Mouse (Mus musculus): ENCODE results near the gene Psmd12.

Psmd12 gene

DNA sequence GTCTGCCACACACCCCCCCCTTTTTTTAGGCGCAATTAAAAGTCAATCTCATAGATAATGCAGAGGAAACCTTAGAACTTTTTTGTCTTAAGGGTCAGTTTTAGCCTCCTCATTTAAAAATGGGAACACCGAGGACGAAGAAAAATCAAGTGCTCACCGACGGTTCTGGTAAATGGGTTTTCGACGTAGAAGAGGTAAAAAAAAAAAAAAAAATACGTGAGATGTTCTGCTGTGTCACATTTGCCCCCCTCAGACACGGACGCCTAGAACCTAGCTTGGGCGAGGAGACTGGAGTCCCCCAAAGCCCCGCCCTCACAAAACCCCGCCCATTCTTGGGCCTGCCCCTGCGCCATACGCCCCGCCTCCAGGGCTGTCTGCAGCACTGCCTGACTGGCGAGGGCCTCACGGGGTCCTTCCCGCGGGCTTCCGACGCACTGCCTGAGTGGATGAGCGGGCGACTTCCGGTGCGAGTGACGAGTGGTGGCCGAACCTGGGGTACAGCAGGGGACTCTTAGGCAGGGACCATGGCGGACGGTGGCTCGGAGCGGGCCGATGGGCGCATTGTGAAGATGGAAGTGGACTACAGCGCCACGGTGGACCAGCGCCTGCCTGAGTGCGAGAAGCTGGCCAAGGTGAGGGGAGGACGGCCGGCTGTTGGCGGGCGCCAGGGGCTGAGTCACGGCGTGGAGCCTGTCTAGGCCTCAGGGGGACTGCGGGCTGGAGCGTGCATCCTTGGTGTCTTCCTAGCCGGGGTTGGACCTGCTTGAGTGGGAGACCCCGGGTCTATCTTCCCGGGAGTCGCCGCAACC is at the start of gene Psmd12:
Gene Psmd12, plus strand, starts transcription at position 432 of the 809 bp plus-strand sequence.
- DNase-seq: peak; percentile 94

GRCm38 (mm10) chr11:107431197-107431965 is 47.9 kb upstream of the Psmd12 start:
- peak; percentile 80 for DNase-seq

- no peak for DNase-seq
These were observed 43.4 kb upstream of the Psmd12 start for GRCm38 (mm10) chr11:107435776-107436449.

GRCm38 (mm10) chr11:107437723-107438122 is 41.6 kb upstream of the Psmd12 start:
- DNase-seq: peak; percentile 32

DNA sequence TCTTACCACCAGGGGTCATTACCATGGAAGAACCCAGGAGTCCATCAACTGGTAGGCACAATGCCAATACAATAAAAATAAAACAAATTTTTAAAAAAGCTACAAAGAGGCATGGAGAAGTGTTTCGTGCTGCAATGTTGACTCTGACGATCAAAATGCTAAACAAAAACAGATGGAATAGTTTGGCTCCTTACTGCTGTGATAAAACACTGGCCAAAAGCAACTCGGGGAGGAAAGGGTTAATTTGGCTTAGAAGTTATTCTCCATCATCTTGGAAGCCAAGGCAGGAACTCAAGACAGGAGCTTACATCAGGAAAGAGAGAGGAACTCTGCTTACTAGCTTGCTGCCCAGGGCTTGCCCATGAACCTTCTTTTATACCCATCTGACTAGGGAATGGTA is 41.1 kb upstream of the Psmd12 start:
- DNase-seq: no peak

GRCm38 (mm10) chr11:107441050-107441449 is 38.2 kb upstream of the Psmd12 start:
- DNase-seq: peak; percentile 31

- no peak for DNase-seq
These were observed 35.9 kb upstream of the Psmd12 start for GRCm38 (mm10) chr11:107443121-107444095.

DNA sequence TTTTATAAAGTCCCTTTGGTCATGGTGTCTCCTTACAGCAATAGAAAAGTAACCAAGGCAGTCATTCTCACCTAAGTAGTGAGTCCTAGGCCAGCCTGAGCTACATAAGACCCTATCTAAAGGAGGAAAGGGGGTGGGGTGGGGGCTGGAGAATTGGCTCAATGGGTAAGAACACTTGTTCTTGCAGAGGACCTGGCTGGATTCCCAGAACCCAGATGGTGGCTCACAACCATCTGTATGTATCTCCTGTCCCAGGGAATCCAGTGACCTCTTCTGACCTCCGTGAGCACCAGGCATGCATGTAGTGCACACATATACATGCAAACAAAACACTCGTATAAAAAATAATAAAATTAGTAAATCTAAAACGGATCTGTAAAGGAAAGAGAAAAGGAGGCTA is 33.6 kb upstream of the Psmd12 start:
- no peak for DNase-seq

DNA sequence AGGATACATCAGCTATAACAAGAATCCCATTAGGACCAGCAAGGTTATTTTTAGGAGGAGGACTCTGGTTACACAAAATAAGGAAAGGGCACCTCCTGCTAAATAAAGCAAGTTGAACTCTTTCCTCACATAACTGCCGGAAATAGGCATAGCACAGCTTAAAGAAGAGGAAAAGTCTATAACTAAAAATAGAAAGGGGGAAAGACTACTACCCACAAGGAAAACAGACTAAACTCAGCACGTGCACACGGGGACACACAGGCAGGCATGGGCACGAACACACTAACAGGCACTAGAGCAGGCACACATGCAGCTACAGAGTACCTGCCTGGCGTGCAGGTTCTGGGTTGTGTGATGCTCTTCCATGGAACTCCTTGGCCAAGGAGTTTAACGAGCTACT is 32.6 kb upstream of the Psmd12 start:
- no peak for DNase-seq

GRCm38 (mm10) chr11:107447349-107447748 is 31.9 kb upstream of the Psmd12 start:
- no peak for DNase-seq

DNA sequence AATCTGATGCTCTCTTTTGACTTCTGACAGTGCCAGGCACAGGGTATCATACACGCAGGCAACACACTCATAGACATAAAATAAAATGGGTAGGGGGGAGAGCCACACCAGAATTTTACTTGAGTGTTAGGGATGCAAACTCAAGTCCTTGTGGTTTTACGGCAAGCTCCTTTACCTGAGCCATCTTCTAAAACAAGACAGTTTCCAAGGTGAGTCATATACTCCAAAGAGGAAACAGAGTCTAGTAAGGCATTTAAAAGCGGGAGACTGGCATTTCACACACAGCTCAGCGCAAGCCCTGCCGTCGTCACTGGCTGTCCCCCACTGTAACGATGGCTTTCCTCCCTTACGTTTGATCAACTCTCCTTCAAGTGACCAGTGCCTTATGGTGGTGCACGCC is 31.4 kb upstream of the Psmd12 start:
- DNase-seq: no peak

DNA sequence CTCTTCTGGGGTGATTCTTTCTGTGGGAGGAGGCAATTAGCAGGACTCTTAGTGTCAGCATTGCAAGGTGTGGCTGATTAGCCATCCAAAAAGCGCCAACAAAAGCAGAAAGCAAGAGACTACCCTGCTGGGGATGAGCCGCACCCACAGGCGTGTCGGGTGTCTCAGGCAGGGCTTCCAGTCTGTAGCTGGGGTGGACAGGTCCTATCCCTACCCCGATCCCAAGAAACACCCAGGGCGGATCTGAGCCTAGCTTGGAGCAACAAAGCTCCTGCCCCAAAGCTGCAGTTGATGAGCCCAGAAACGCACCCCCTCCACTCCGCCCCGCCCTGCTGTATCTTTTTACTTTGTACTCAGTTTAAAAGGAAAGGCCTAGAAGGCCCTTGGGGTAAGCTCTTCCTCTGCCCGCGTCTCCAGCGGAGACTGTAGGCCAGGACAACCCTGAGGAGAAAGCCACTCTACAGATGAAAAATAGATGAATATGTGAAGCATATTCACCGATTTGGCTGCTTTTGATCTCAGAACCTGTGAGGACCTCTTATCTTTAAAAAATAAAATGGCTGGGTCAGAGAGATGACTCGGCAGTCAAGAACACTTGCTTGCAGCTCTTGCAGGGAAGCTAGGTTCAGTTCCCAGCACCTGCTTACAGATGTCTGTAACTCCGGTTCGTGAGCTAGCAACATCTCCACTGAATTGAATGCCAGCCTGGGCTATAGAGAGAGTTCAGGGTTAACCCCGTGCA is 29.9 kb upstream of the Psmd12 start:
- no peak for DNase-seq

DNA sequence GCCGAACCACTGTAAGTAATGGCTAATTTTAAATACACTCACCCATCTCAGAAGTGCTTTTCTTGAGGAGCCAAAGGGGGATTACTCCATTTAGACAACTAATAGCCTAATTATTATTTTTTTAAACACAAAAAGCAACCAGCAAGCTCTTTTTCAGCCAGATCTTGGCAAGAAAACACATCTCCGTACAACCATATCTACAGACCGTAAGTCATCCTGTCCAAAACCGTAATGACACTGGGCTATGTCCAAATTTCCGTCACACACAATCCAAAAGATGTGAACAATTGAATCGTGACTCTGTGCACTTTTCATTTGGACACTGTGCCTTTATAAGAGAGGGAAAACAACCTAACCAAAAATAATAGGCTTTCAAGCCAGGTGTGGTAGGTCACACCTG is 29.2 kb upstream of the Psmd12 start:
- DNase-seq: peak; percentile 56

DNA sequence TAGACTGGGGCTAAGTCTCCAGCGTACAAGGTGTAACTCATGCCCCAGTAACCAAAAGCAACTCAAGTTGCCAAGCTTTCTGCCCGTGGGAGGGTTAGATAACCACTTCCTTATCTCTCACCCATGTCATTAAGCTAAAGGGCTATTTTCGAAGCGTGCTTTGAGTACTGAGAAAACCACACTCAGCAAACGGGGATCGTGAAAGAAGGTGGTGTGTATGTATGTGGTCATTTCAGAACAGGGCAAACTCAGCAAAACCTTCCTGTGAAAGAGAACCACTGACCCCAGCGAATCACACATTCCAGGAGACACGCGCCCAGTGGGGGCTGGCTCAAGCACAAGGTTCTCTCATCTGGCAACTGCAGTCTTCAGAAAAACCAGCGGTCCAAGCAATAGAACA is 28.2 kb upstream of the Psmd12 start:
- DNase-seq: peak; percentile 89

- DNase-seq: no peak
These were observed 27.2 kb upstream of the Psmd12 start for GRCm38 (mm10) chr11:107452053-107452452.

DNA sequence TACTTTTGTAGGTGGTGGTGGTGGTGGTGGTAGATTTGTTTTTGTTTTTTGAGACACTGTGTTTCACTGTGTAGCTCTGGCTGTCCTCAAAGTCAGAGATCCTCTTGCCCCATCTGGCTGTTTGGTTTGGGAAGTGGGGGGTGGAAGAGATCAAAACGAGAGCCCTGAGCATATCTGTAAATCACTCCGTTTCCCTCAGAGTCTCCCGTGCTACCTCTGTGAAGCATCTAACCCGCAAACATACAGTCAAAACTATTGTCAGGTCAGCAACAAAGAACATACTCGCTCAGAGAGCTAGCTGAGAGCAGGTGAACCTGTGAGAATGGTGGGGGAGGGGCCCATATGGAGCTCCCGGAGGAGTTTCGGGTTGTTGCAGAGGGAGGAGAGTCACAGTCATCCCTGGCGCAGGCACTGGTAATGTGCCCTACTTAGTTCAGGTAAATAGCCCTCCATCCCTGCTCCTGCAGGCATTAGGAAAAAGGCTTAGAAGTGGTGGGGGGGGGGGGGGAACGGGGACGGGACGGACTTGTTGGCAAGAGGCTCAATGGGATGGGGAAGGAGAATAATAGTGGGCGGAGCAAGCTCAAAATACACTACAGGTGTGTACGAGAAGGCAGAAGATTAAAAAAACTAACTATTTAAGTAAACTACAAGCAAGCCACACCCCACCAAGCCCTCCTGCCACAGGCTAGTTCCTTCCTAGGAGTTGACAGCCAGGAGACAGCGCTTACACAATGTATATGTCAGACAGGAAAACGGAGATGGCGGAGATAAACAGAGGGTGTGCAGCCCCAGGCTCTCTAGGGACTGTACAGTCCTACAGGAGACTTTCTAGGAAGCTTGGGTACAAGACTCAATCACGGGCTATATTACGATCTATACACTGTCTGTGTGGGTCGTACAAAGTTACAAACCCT is 24.5 kb upstream of the Psmd12 start:
- DNase-seq: no peak

GRCm38 (mm10) chr11:107457282-107457681 is 22.0 kb upstream of the Psmd12 start:
- no peak for DNase-seq

- DNase-seq: no peak
These were observed 21.0 kb upstream of the Psmd12 start for GRCm38 (mm10) chr11:107458286-107458685.

- no peak for DNase-seq
These were observed 20.3 kb upstream of the Psmd12 start for GRCm38 (mm10) chr11:107458986-107459385.

GRCm38 (mm10) chr11:107459828-107460227 is 19.5 kb upstream of the Psmd12 start:
- DNase-seq: no peak

All from kidney, adult 9 months (tissue).